ENCODE assay signal across 35 mouse cellular contexts in the genomic region with DNA sequence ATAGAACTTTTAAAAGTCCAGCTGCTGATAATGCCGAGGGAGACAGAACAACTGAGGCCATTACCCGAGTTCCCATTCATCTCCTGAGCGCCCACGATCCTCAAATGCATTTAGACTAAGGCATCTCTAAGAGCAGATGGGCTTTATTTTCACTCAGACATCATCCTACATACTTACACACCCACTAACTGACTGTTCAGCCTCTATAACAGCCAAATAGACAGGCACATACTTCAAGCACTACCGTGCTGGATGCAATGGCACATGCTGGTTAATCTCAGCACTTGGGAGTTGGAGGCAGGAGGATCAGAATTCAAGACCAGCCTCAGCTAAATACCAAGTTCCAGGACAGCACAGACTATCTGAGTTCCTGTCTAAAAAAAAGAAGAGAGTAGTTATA. TPM values are rescaled to one million over a fixed set of nuclear protein-coding genes. Genes with fewer than 3 reads are reported as not detected.
DNase-seq lines count a peak whose midpoint lies in the region; ATAC-seq and TF ChIP-seq lines count a peak whose summit lies in the region.
"Had no signal": no experiment of that assay in that cellular context is flagged by ENCODE, and none has a peak within 500 bp of the region (broad histone marks: within the 10 kb centered on the region; RNA-seq: fewer than 3 reads in every experiment).

No protein-coding gene starts in this region.

- no peak for TF ChIP-seq CTCF in heart, adult 2 months (IDR thresholded peaks at IDR 0.05)
- TF ChIP-seq CTCF in E14TG2a.4 (conservative IDR thresholded peaks at IDR 0.05; ENCODE audit: low read length): no peak

- no peak for TF ChIP-seq POLR2A in heart, adult 2 months (IDR thresholded peaks at IDR 0.05; ENCODE audit: insufficient read depth, low read depth, low read length)

- DNase-seq in heart, adult 2 months: no peak
- peak; percentile 26 to 86 for DNase-seq in left cerebral cortex, postnatal 25 days (ENCODE audit: low spot score in 2 of 2)
- DNase-seq in left cerebral cortex, postnatal 36 days (ENCODE audit: low spot score in 2 of 2): no peak
- no peak for DNase-seq in ES-E14 (ENCODE audit: low read depth, low spot score)
- no peak for DNase-seq in retina, embryonic 14.5 days (ENCODE audit: low spot score)
- DNase-seq: adrenal gland, postnatal 10 days; cerebellum, adult 18-20 months; cerebellum, postnatal 10 days; gastrocnemius, postnatal 36 days; heart, adult 18-20 months; heart, postnatal 10 days; kidney, adult 9 months; kidney, postnatal 14 days; liver; thymus, adult 2 months; thymus, postnatal 36 days had no signal

- no peak for ATAC-seq in heart, embryonic 14.5 days (ENCODE audit: insufficient number of reproducible peaks, insufficient read depth, low FRiP score, low read depth)
- ATAC-seq: CD4-positive, CD25-positive, alpha-beta regulatory T cell, adult 4 months; forebrain, embryonic 15.5 days; inflammation-experienced regulatory T-cells, adult 6 months; midbrain, embryonic 15.5 days had no signal

- peak overlapping the region; percentile 16; the same call in 1 of the 2 replicates for H3K9ac ChIP-seq in heart, embryonic 14.5 days (ENCODE audit: low read length)
- H3K9ac ChIP-seq in heart, adult 2 months (ENCODE audit: low read depth, low read length): no peak overlapping the region
- H3K9ac ChIP-seq in ES-E14 (ENCODE audit: insufficient read depth, low read depth, low read length, poor library complexity, severe bottlenecking): peak overlapping the region; percentile 48; the same call in 1 of the 2 replicates
- H3K9ac ChIP-seq: embryonic facial prominence, embryonic 13.5 days; forebrain, embryonic 15.5 days; heart, embryonic 12.5 days; hindbrain, embryonic 14.5 days; lung, embryonic 15.5 days; midbrain, embryonic 15.5 days had no signal

- H3K27me3 ChIP-seq in heart, embryonic 14.5 days (ENCODE audit: control insufficient read depth, insufficient read depth, low read length): no peaks in the 10 kb centered on the region
- no peaks in the 10 kb centered on the region for H3K27me3 ChIP-seq in heart, adult 2 months (ENCODE audit: control insufficient read depth, insufficient read depth, low read length)
- H3K27me3 ChIP-seq in E14TG2a.4 (ENCODE audit: insufficient read depth, low read length): no peaks in the 10 kb centered on the region
- H3K27me3 ChIP-seq: embryonic facial prominence, embryonic 13.5 days; forebrain, embryonic 15.5 days; heart, embryonic 12.5 days; lung, embryonic 15.5 days; midbrain, embryonic 15.5 days had no signal

- intact Hi-C loops in heart, adult 2 months (cut with DNase I): no loop called here
- intact Hi-C loops in left cerebral cortex, postnatal 25 days (cut with DNase I): loop anchor here (10.0 kb wide), 1 partner anchor 55 kb away; the partner anchor contains the start of gene Gabpb2
- intact Hi-C loops in left cerebral cortex, postnatal 36 days (cut with DNase I): no loop called here

- H3K36me3 ChIP-seq in heart, embryonic 14.5 days (ENCODE audit: control insufficient read depth, insufficient read depth, low read length): peaks cover 47% of the 10 kb centered on the region
- no peaks in the 10 kb centered on the region for H3K36me3 ChIP-seq in heart, adult 2 months (ENCODE audit: control insufficient read depth, insufficient read depth, low read length)
- H3K36me3 ChIP-seq in E14TG2a.4 (ENCODE audit: insufficient read depth, low read length) (peaks cover 57% of the 10 kb centered on the region), ES-E14 (ENCODE audit: control insufficient read depth, insufficient read depth, low read length, poor library complexity, severe bottlenecking) (peaks cover 13% of the 10 kb centered on the region)

- in situ Hi-C loops in ES-E14 (cut with MboI; ENCODE audit: low sequenced_read_pairs in 2 of 2, unreplicated experiment in 2 of 2): no loop called here

- peaks cover 0 to 13% of the 10 kb centered on the region in 2 experiments; a peak in 2 of 4 replicates for H3K4me1 ChIP-seq in heart, embryonic 14.5 days (ENCODE audit: control insufficient read depth in 2 of 2, insufficient read depth in 2 of 2, low read length in 2 of 2)
- 0 out of 2 replicates have a peak, but pooled peaks cover 3% of the 10 kb centered on the region for H3K4me1 ChIP-seq in heart, adult 2 months (ENCODE audit: control insufficient read depth, insufficient read depth, low read length)
- H3K4me1 ChIP-seq in E14TG2a.4 (replicated peaks; ENCODE audit: low read depth, low read length) (peaks cover 77% of the 10 kb centered on the region), ES-E14 (ENCODE audit: control insufficient read depth in 2 of 2, insufficient read depth in 2 of 2, low read length in 2 of 2, poor library complexity in 1 of 2) (peaks cover 9 to 28% of the 10 kb centered on the region in 2 experiments)
- H3K4me1 ChIP-seq: embryonic facial prominence, embryonic 13.5 days; forebrain, embryonic 10.5 days; forebrain, embryonic 15.5 days; lung, embryonic 15.5 days; midbrain, embryonic 10.5 days; midbrain, embryonic 15.5 days had no signal

- TF ChIP-seq EP300 in heart, adult 2 months (IDR thresholded peaks at IDR 0.05; ENCODE audit: insufficient read depth, low read depth, low read length): no peak

- H3K4me2 ChIP-seq in heart, embryonic 14.5 days (ENCODE audit: low read length): no peak overlapping the region
- H3K4me2 ChIP-seq: embryonic facial prominence, embryonic 13.5 days; forebrain, embryonic 15.5 days; heart, embryonic 12.5 days; hindbrain, embryonic 14.5 days; lung, embryonic 15.5 days; midbrain, embryonic 15.5 days had no signal

- WGBS in heart, embryonic 14.5 days: 69% methylated on average over 5 of the region's 5 CpGs
- WGBS in heart, adult 2 months: 71% methylated on average over 5 of the region's 5 CpGs

- H3K79me2 ChIP-seq in heart, adult 2 months (replicated peaks; ENCODE audit: control insufficient read depth, insufficient read depth, low read length): no peaks in the 10 kb centered on the region

- no peak overlapping the region for H3K27ac ChIP-seq in heart, embryonic 14.5 days (replicated peaks in 1 of 2; ENCODE audit: control insufficient read depth in 1 of 2, insufficient read depth in 1 of 2, low read depth in 2 of 2, low read length in 2 of 2)
- H3K27ac ChIP-seq in heart, adult 2 months: no peak overlapping the region
- peak overlapping the region; percentile 24; the same call in 1 of the 2 replicates for H3K27ac ChIP-seq in ES-E14 (ENCODE audit: insufficient read depth, low read depth, low read length, poor library complexity, severe bottlenecking)
- H3K27ac ChIP-seq: embryonic facial prominence, embryonic 13.5 days; forebrain, embryonic 10.5 days; forebrain, embryonic 15.5 days; hindbrain, embryonic 14.5 days; left cerebral cortex, adult 2 months; lung, embryonic 15.5 days; midbrain, embryonic 10.5 days; midbrain, embryonic 15.5 days; stomach, postnatal 0 days had no signal

- H3K4me3 ChIP-seq in heart, embryonic 14.5 days (ENCODE audit: control insufficient read depth in 1 of 2, insufficient read depth in 1 of 2, low read depth in 1 of 2, low read length in 2 of 2): no peak overlapping the region
- H3K4me3 ChIP-seq in heart, adult 2 months: no peak overlapping the region
- peak overlapping the region; percentile 49 for H3K4me3 ChIP-seq in E14TG2a.4 (replicated peaks; ENCODE audit: low read length)
- H3K4me3 ChIP-seq in ES-E14 (ENCODE audit: insufficient read depth in 1 of 2, low read depth in 1 of 2, low read length in 2 of 2, poor library complexity in 1 of 2, severe bottlenecking in 1 of 2): 0 out of 4 replicates have a peak overlapping the region, but pooled peaks of 1 of the 2 experiments have one; percentile 5
- H3K4me3 ChIP-seq: embryonic facial prominence, embryonic 13.5 days; forebrain, embryonic 10.5 days; forebrain, embryonic 15.5 days; heart, embryonic 12.5 days; left cerebral cortex, adult 2 months; lung, embryonic 15.5 days; midbrain, embryonic 10.5 days; midbrain, embryonic 15.5 days had no signal

- H3K9me3 ChIP-seq in heart, embryonic 14.5 days (ENCODE audit: control insufficient read depth, low read length): no peaks in the 10 kb centered on the region
- H3K9me3 ChIP-seq in E14TG2a.4 (ENCODE audit: low read length) (no peaks in the 10 kb centered on the region), ES-E14 (ENCODE audit: control insufficient read depth, insufficient read depth, low read depth, low read length) (no peaks in the 10 kb centered on the region)
- H3K9me3 ChIP-seq: embryonic facial prominence, embryonic 13.5 days; forebrain, embryonic 10.5 days; forebrain, embryonic 15.5 days; lung, embryonic 15.5 days; midbrain, embryonic 10.5 days; midbrain, embryonic 15.5 days had no signal

RNA-seq across cellular contexts. Expression of gene Mindy1, which starts 11.4 kb away (rescaled TPM):
- polyA plus RNA-seq in heart, embryonic 14.5 days (2014; fragmentation: Nextera tagmentation; extraction: Ambion mirVana): 25.6 and 28.8 TPM in 2 replicates
- 10 to 100 TPM; 17.5 to 21.3 TPM for total RNA-seq in heart, adult 2 months (2021)
- 32.2 and 36.9 TPM in 2 replicates for polyA plus RNA-seq in heart, adult 2 months (2012; rRNA removed)
- 10 to 100 TPM; 18.7 to 20.5 TPM for total RNA-seq in left cerebral cortex, postnatal 25 days (2021)
- total RNA-seq in left cerebral cortex, postnatal 36 days (2021): 10 to 100 TPM; 21.6 to 22.9 TPM
- total RNA-seq in ES-E14 (2012; rRNA removed): 48.8 and 54.5 TPM in 2 replicates

RNA-seq across cellular contexts. Expression of gene Prune1, which starts 12.1 kb away (rescaled TPM):
- polyA plus RNA-seq in heart, embryonic 14.5 days (2014; fragmentation: Nextera tagmentation; extraction: Ambion mirVana): 29.8 and 31.7 TPM in 2 replicates
- 10 to 100 TPM; 23.4 to 26.1 TPM for total RNA-seq in heart, adult 2 months (2021)
- 28.4 and 45.8 TPM in 2 replicates for polyA plus RNA-seq in heart, adult 2 months (2012; rRNA removed)
- total RNA-seq in left cerebral cortex, postnatal 25 days (2021): 10 to 100 TPM; 22.6 to 24.8 TPM
- total RNA-seq in left cerebral cortex, postnatal 36 days (2021): 10 to 100 TPM; 24.9 to 27.0 TPM
- 26.4 and 29.5 TPM in 2 replicates for total RNA-seq in ES-E14 (2012; rRNA removed)

RNA-seq across cellular contexts. Expression of gene Bnipl, which starts 18.8 kb away (rescaled TPM):
- polyA plus RNA-seq in heart, embryonic 14.5 days (2014; fragmentation: Nextera tagmentation; extraction: Ambion mirVana): not detected in 2 replicates
- not detected for total RNA-seq in heart, adult 2 months (2021)
- polyA plus RNA-seq in heart, adult 2 months (2012; rRNA removed): 0.12 and 0.25 TPM in 2 replicates
- under 1 TPM; 0.62 to 0.66 TPM for total RNA-seq in left cerebral cortex, postnatal 25 days (2021)
- under 1 TPM; 0.39 to 0.86 TPM for total RNA-seq in left cerebral cortex, postnatal 36 days (2021)
- 6.7 and 16.0 TPM in 2 replicates for total RNA-seq in ES-E14 (2012; rRNA removed)
- total RNA-seq: common myeloid progenitor, adult 5-6 weeks; G1E; gastrocnemius, postnatal 36 days; heart, adult 18-20 months; heart, postnatal 10 days; hematopoietic stem cell, adult 5-6 weeks; megakaryocyte progenitor cell, adult 5-6 weeks had no signal
- polyA plus RNA-seq: CD4-positive, CD25-positive, alpha-beta regulatory T cell, adult 4 months; forebrain, embryonic 15.5 days; heart, embryonic 12.5 days; hindbrain, embryonic 14.5 days; liver, embryonic 16.5 days had no signal

RNA-seq across cellular contexts. Expression of gene Gm128, which starts 28.4 kb away (rescaled TPM):
- 0.23 and 0.46 TPM in 2 replicates for polyA plus RNA-seq in heart, embryonic 14.5 days (2014; fragmentation: Nextera tagmentation; extraction: Ambion mirVana)
- not detected for total RNA-seq in heart, adult 2 months (2021)
- polyA plus RNA-seq in heart, adult 2 months (2012; rRNA removed): 0.16 and 0.26 TPM in 2 replicates
- under 1 TPM in 1 of 2 experiments, not detected in 1; 0.18 TPM for total RNA-seq in left cerebral cortex, postnatal 25 days (2021)
- under 1 TPM; 0.20 to 0.27 TPM for total RNA-seq in left cerebral cortex, postnatal 36 days (2021)
- 2.0 and 3.0 TPM in 2 replicates for total RNA-seq in ES-E14 (2012; rRNA removed)
- total RNA-seq: G1E; gastrocnemius, postnatal 36 days; heart, adult 18-20 months had no signal
- polyA plus RNA-seq: G1E had no signal

RNA-seq across cellular contexts. Expression of gene Anxa9, which starts 37.2 kb away (rescaled TPM):
- 0.88 TPM in 2 replicates for polyA plus RNA-seq in heart, embryonic 14.5 days (2014; fragmentation: Nextera tagmentation; extraction: Ambion mirVana)
- under 1 TPM; 0.59 to 0.68 TPM for total RNA-seq in heart, adult 2 months (2021)
- polyA plus RNA-seq in heart, adult 2 months (2012; rRNA removed): 1.1 and 1.6 TPM in 2 replicates
- under 1 TPM; 0.57 to 0.78 TPM for total RNA-seq in left cerebral cortex, postnatal 25 days (2021)
- 1 to 10 TPM; 1.1 TPM for total RNA-seq in left cerebral cortex, postnatal 36 days (2021)
- total RNA-seq in ES-E14 (2012; rRNA removed): 0.58 and 1.1 TPM in 2 replicates

Comparison
In these comparisons a context has a peak if more than half of its experiments do, and no peak if none do; other contexts are left out.
1. DNase-seq: peak in left cerebral cortex, postnatal 25 days (2 of 2); none in heart, adult 2 months (0 of 2), left cerebral cortex, postnatal 36 days (0 of 2), ES-E14 (single experiment) and retina, embryonic 14.5 days (single experiment).